Mouse (Mus musculus) mouse embryonic stem cell (cell line): ENCODE data around the gene Taar8c.

Source experiments
- in situ Hi-C, 2 experiments: fragments of 300-500 bp; cut with MboI; formaldehyde crosslinking; loops; 1 replicate in 1 of 2; 3 replicates in 1 of 2; pipeline ENCODE4 v1.14.3; 2019 to 2020; ENCODE audit warnings: low sequenced_read_pairs in 2 of 2, low pct_unique_long_range_greater_than_20kb in 1 of 2, mixed read lengths in 1 of 2; ENCODE audit not compliant: unreplicated experiment in 1 of 2

Taar8c gene

DNA sequence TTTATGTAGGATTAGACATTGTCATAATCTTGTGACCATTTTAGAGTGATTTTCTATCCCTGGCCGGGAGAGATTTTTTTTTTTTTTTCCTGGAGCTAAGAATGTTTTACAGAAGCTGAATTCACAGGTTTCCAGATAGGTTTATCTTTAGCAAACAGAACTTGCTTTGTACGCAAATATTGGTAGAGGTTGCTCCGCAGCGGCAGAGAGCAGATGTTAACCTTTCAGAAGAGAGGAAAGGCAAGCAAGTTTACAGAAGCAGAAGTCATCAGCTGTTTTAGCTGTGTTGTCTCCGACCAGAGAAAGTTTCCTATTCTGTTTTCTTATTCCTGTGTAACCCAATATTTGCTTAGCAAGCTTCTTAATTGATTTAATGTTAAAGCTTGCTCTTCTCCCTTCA, 15.2 kb downstream of the Taar8c start:
- in situ Hi-C loops: loop anchor here in 1 of 2 experiments (25.0 kb wide), 1 partner anchor 99 kb away; the partner anchor contains the start of genes Taar6, Taar7a and Taar7b

GRCm38 (mm10) chr10:24085936-24086335, 15.8 kb downstream of the Taar8c start:
- in situ Hi-C loops: loop anchor here in 1 of 2 experiments (25.0 kb wide), 1 partner anchor 99 kb away; the partner anchor contains the start of genes Taar6, Taar7a and Taar7b

DNA sequence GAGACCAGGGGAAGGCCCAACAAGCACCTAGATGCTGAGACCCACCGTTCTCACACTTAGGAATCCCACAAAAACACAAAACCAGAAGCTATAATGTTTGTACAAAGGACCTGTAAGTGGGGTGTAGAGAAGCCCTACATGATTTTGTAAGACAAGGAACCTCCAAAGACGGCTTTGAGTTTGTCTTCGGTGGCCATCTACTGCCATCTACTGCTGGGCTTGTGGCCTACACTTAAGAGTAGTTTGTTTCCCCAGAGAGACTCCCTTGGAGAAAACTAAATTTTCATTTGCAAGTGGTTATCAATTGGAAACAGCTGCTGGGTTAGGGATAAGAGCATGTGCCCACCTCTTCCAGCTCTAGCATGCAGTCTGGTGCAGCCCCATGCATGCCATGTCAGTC, 21.5 kb downstream of the Taar8c start:
- in situ Hi-C loops: loop anchor here in 1 of 2 experiments (25.0 kb wide), 1 partner anchor 93 kb away; the partner anchor contains the start of genes Taar6, Taar7a and Taar7b

DNA sequence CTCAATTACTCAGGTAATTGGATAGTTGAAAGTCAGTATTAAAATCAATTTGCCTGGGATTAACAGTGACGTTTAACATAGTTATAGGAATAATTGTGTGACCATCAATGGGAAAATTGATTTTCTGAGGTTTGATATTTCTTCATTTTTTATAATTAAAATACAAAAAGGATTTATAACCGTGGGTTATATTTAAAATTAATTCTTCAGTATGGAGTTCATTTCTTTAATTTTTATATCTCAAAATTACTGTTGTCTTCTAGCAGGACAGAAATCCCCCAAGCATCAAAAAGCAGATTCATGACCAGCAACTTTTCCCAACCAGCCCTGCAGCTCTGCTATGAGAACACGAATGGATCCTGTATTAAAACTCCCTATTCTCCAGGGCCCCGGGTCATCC, 25.5 kb downstream of the Taar8c start, which contains the start of gene Taar8a:
TSS of gene Taar8a (plus strand) at position 301 of the 400 bp plus-strand sequence.
- in situ Hi-C loops: loop anchor here in 1 of 2 experiments (25.0 kb wide), 1 partner anchor 89 kb away; the partner anchor contains the start of genes Taar6, Taar7a and Taar7b

DNA sequence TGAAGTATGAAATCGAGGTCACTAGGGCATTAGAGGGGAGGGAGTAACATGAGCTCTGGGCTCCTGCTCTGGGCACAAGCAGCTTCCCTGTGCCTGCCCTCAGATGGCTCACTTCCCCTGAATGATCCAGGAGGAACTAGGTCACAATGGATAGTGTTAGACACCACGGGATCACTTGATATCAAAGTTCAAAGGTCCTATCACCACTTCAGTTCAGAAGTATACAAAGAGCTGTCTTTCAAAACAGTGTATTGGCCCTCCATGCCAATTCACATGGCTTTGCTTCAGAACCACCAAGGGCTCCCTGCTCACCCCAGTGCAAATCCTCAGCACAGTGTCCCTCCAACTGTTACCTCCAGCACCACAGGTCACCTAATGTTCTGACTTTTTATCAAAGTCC, 27.0 kb downstream of the Taar8c start:
- in situ Hi-C loops: loop anchor here in 1 of 2 experiments (25.0 kb wide), 1 partner anchor 87 kb away; the partner anchor contains the start of genes Taar6, Taar7a and Taar7b

DNA sequence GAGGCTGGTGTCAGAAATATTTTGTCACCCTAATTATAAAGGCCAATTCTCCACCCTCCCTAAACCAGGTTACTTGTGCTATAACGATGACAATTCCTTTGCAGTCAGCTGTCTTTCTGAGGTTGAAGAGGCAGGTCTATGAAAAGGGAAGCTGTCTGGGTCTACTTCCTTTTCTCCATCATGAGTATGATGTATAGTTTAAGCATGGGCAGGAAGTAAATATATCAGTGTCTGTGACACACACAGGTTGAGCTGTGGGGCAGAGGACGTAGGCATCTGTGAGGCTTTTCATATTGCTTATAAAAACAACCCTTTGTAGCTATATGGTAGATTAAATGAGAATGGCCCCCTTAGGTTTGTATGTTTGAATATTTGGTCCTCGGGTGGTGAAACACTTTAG, 42.7 kb downstream of the Taar8c start:
- in situ Hi-C loops: no loop called here

- in situ Hi-C loops: no loop called here
Measured at GRCm38 (mm10) chr10:24052039-24052438, 49.7 kb downstream of the Taar8c start.
